Mouse (Mus musculus): ENCODE results near the gene Adcy7.

Adcy7 gene

GRCm38 (mm10) chr8:88330816-88331215 is 58.6 kb downstream of the Adcy7 start:
- DNase-seq (ENCODE audit: low spot score in 2 of 2), result no peak

GRCm38 (mm10) chr8:88334384-88334783 is 62.2 kb downstream of the Adcy7 start:
- DNase-seq (ENCODE audit: low spot score in 2 of 2), result no peak

GRCm38 (mm10) chr8:88334975-88335374 is 62.8 kb downstream of the Adcy7 start:
- DNase-seq (ENCODE audit: low spot score in 2 of 2), result no peak

GRCm38 (mm10) chr8:88339221-88339620 is 67.0 kb downstream of the Adcy7 start:
- no peak for DNase-seq (ENCODE audit: low spot score in 2 of 2)

- DNase-seq (ENCODE audit: low spot score in 2 of 2), result no peak
Observed at GRCm38 (mm10) chr8:88339887-88340695, 67.9 kb downstream of the Adcy7 start.

GRCm38 (mm10) chr8:88342026-88342425 is 69.8 kb downstream of the Adcy7 start:
- DNase-seq (ENCODE audit: low spot score in 2 of 2), result no peak

GRCm38 (mm10) chr8:88349046-88349445 is 76.8 kb downstream of the Adcy7 start:
- no peak for DNase-seq (ENCODE audit: low spot score in 2 of 2)

GRCm38 (mm10) chr8:88357226-88357933 is 85.2 kb downstream of the Adcy7 start:
- DNase-seq (ENCODE audit: low spot score in 2 of 2), result no peak

- DNase-seq (ENCODE audit: low spot score in 2 of 2), result no peak
Observed at GRCm38 (mm10) chr8:88357946-88358345, 85.7 kb downstream of the Adcy7 start.

GRCm38 (mm10) chr8:88359959-88360358 is 87.8 kb downstream of the Adcy7 start:
- DNase-seq (ENCODE audit: low spot score in 2 of 2), result no peak

- peak; percentile 2 to 6 for DNase-seq (ENCODE audit: low spot score in 2 of 2)
Observed at GRCm38 (mm10) chr8:88361044-88361707, 89.0 kb downstream of the Adcy7 start.

- peak; percentile 74 to 83 for DNase-seq (ENCODE audit: low spot score in 2 of 2)
Observed at GRCm38 (mm10) chr8:88361708-88362428, 89.7 kb downstream of the Adcy7 start, which contains the start of gene Brd7. TSS of gene Brd7 (minus strand) at chr8:88362194.

- no peak for DNase-seq (ENCODE audit: low spot score in 2 of 2)
Observed at GRCm38 (mm10) chr8:88362446-88363150, 90.4 kb downstream of the Adcy7 start.

- DNase-seq (ENCODE audit: low spot score in 2 of 2), result no peak
Observed at GRCm38 (mm10) chr8:88369221-88369620, 97.0 kb downstream of the Adcy7 start.

GRCm38 (mm10) chr8:88369805-88370204 is 97.6 kb downstream of the Adcy7 start:
- DNase-seq (ENCODE audit: low spot score in 2 of 2), result no peak

GRCm38 (mm10) chr8:88371522-88371921 is 99.3 kb downstream of the Adcy7 start:
- no peak for DNase-seq (ENCODE audit: low spot score in 2 of 2)

- DNase-seq (ENCODE audit: low spot score in 2 of 2), result no peak
Observed at GRCm38 (mm10) chr8:88376836-88377582, 104.8 kb downstream of the Adcy7 start.
